Mouse (Mus musculus) ES-Bruce4 (cell line): ENCODE data around the gene Ncbp3. TPM values are rescaled to one million over a fixed set of nuclear protein-coding genes. Genes with fewer than 3 reads are reported as not detected.

ENCODE experiments used
- H3K27ac ChIP-seq: 2 replicates; pipeline ENCODE4 v1.5.1; 2012; ENCODE audit warnings: low read length, inconsistent platforms; ENCODE audit not compliant: insufficient read depth
- H3K27me3 ChIP-seq: 2 replicates; pipeline ENCODE4 v1.6.1; 2012; ENCODE audit warnings: mild to moderate bottlenecking, low read length, inconsistent platforms; ENCODE audit not compliant: control insufficient read depth, poor library complexity, insufficient read depth, severe bottlenecking
- H3K36me3 ChIP-seq: 2 replicates; pipeline ENCODE4 v1.6.1; 2012; ENCODE audit warnings: inconsistent platforms, mild to moderate bottlenecking, low read length, moderate library complexity; ENCODE audit not compliant: control insufficient read depth, poor library complexity, insufficient read depth, severe bottlenecking
- H3K4me1 ChIP-seq: one replicate; pipeline ENCODE4 v1.8.1; 2011; ENCODE audit warnings: low read length; ENCODE audit not compliant: control insufficient read depth, insufficient read depth
- H3K4me3 ChIP-seq: 2 replicates; pipeline ENCODE4 v1.5.1; 2011; ENCODE audit warnings: low read depth, mild to moderate bottlenecking, low read length
- H3K9ac ChIP-seq: 2 replicates; pipeline ENCODE4 v1.6.1; 2012; ENCODE audit warnings: low read depth, mild to moderate bottlenecking, inconsistent platforms; ENCODE audit not compliant: poor library complexity, severe bottlenecking
- H3K9me3 ChIP-seq: replicated peaks from 2 replicates; pipeline ENCODE4 v1.6.1; 2012; ENCODE audit warnings: mild to moderate bottlenecking, low read length, inconsistent platforms; ENCODE audit not compliant: control insufficient read depth, poor library complexity, insufficient read depth, severe bottlenecking
- CTCF ChIP-seq: IDR thresholded peaks from one replicate; pipeline ENCODE4 v1.8.1; 2011; ENCODE audit warnings: low read depth, low read length
- EP300 ChIP-seq: IDR thresholded peaks from 2 replicates; pipeline ENCODE4 v1.6.1; 2011; ENCODE audit warnings: low read depth, low read length; ENCODE audit not compliant: insufficient read depth
- POLR2A ChIP-seq: IDR thresholded peaks from one replicate; pipeline ENCODE4 v1.8.1; 2011; ENCODE audit warnings: low read length; ENCODE audit not compliant: insufficient read depth
- polyA plus RNA-seq: library from polyadenylated mRNA; stranded (reverse); fragments of >200 nt; gene quantifications from 2 replicates; pipeline ENCODE4 v1.2.4, GENCODE M21; 2011; ENCODE audit warnings: low read depth; ENCODE audit not compliant: missing spikeins, insufficient read depth, insufficient read length

Ncbp3 gene
- polyA plus RNA-seq, 1 experiment = 17.9 TPM

GRCm38 (mm10) chr11:73076733-73077132, 29.1 kb downstream of the Ncbp3 start:
- peaks cover 62% of the 10 kb centered on the region for H3K36me3 ChIP-seq

DNA sequence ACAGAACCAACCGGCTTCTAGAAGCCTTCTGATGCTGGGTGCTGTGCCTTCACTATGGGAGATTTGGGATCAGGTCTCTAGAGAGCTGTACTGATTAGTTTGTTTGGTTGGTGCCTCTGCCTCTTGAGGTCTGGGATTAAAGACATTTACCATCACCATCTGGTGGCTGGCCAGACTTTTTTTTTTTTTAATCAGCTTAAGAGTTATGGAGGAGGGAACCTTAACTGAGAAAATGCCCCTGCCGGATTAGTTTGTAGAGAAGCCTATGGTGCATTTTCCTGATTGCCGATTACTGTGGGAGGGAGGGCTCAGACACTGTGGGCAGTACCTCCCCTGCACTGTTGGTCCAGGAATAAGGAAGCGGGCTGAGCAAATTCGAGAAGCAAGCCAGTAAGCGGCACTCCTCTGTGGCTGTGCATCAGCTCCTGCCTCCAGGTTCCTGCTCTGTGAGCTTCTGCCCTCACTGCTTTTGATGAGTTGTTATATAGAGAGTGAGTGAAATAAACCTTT, 29.7 kb downstream of the Ncbp3 start:
- Histone ChIP-seq H3K4me3 (no peak overlapping the region), H3K27me3 (no peaks in the 10 kb centered on the region), H3K27ac (no peak overlapping the region), H3K9ac (no peak overlapping the region), H3K36me3 (peaks cover 62% of the 10 kb centered on the region), H3K4me1 (no peaks in the 10 kb centered on the region), H3K9me3 (no peaks in the 10 kb centered on the region)
- TF ChIP-seq CTCF (no peak), POLR2A (no peak), EP300 (no peak)

More at GRCm38 (mm10) chr11:73076733-73077132, 29.1 kb downstream of the Ncbp3 start:
- Histone ChIP-seq H3K4me1 (no peaks in the 10 kb centered on the region), H3K4me3 (no peak overlapping the region), H3K27me3 (no peaks in the 10 kb centered on the region), H3K27ac (no peak overlapping the region), H3K9me3 (no peaks in the 10 kb centered on the region), H3K9ac (no peak overlapping the region)
- TF ChIP-seq POLR2A (no peak), CTCF (no peak), EP300 (no peak)

DNA sequence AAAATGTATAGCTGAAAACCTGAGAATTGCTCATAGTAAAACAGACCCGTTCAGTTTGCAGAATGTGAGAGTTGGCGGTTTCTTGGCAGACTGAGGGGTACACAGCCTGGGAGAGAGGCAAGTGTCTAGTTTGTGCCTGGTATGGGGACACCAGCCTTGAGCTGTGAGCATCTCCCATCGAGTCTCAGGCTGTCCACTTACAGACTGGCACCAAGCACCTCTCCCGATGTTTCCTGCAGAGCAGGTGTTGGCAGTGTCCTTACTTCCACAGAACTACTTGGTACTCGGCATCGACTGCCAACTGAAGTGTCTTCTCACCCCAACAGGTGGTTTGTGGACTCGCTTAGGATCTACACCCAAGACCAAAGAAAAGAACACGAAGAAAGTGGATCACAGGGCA, 31.0 kb downstream of the Ncbp3 start:
- Histone ChIP-seq H3K9me3 (no peaks in the 10 kb centered on the region), H3K4me3 (no peak overlapping the region), H3K27ac (no peak overlapping the region), H3K9ac (no peak overlapping the region), H3K36me3 (peaks cover 49% of the 10 kb centered on the region), H3K27me3 (no peaks in the 10 kb centered on the region), H3K4me1 (no peaks in the 10 kb centered on the region)
- TF ChIP-seq EP300 = no peak
- no peak for TF ChIP-seq POLR2A
- no peak for TF ChIP-seq CTCF

DNA sequence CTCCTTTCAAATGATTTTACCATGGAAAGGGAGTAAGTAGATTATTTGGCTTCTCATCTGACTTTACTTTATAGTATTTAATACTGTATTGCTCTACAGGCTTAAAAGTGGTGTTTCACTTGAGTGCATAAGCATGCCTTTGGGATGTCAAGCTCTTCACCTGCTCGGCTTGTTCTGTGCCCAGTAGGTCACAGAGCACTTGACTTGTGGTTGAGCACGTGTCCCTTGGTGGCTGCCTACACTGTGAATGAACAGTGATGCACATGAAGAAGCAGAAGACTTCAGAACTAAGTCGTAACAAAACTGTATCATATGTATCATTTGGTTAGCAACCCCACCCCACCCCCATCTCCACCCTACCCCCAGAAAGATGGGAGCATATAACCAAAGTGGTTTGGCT, 32.7 kb downstream of the Ncbp3 start:
- H3K4me3 ChIP-seq = no peak overlapping the region
- no peaks in the 10 kb centered on the region for H3K27me3 ChIP-seq
- TF ChIP-seq CTCF = no peak
- TF ChIP-seq POLR2A = no peak
- no peak for TF ChIP-seq EP300
- H3K9me3 ChIP-seq = no peaks in the 10 kb centered on the region
- H3K36me3 ChIP-seq = peaks cover 34% of the 10 kb centered on the region
- H3K4me1 ChIP-seq = no peaks in the 10 kb centered on the region
- no peak overlapping the region for H3K27ac ChIP-seq
- H3K9ac ChIP-seq = no peak overlapping the region

DNA sequence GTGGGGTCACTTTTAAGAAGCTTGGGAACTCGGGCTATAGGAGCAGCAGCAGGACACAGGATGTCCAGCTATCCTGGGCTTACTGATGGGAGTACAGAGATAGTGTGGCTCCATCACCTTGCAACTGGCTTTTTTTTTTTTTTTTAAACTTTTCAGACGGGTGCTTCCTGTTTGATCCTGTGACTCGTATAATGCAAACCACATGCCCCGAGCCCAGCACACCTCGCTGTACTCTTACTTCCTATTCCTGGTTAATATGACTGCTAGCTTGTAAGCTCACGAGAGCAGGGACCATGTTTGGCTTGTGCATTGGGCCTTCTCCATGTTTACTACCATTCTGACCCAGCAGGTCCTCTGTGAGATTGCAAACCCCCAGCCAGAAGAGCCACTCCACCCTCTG, 36.7 kb downstream of the Ncbp3 start:
- TF ChIP-seq CTCF (no peak), EP300 (no peak), POLR2A (no peak)
- H3K27me3 ChIP-seq = no peaks in the 10 kb centered on the region
- no peak overlapping the region for H3K4me3 ChIP-seq
- H3K9ac ChIP-seq = no peak overlapping the region
- H3K9me3 ChIP-seq = no peaks in the 10 kb centered on the region
- H3K36me3 ChIP-seq = peaks cover 6% of the 10 kb centered on the region
- H3K27ac ChIP-seq = no peak overlapping the region
- no peaks in the 10 kb centered on the region for H3K4me1 ChIP-seq

DNA sequence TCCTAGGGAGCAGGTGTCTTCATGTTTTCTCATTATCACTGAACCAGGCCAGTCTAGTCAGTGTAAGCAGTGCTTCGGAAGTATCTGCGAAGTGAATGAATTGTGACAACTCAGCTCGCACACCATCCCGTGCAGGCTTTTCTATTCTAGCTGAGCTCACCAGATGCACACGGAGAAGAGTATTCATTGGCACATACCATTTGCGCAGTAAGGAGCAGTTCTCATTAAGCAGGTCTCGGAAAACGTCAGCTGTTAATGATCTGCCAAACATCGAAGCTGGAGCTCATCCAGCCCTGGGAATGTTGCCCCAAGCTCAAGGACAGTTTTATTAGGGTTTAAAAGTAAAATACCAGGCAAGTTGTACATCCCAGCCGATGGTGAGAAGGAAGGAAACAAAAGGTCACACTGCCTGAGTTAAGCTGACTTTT, 37.2 kb downstream of the Ncbp3 start:
- no peaks in the 10 kb centered on the region for H3K27me3 ChIP-seq
- no peak for TF ChIP-seq CTCF
- no peak for TF ChIP-seq POLR2A
- no peak for TF ChIP-seq EP300
- H3K4me3 ChIP-seq = no peak overlapping the region
- no peak overlapping the region for H3K27ac ChIP-seq
- H3K9ac ChIP-seq = no peak overlapping the region
- H3K9me3 ChIP-seq = no peaks in the 10 kb centered on the region
- no peaks in the 10 kb centered on the region for H3K4me1 ChIP-seq
- H3K36me3 ChIP-seq = peaks cover 4% of the 10 kb centered on the region
